In genomic region chr1:42923924-42924323, GRCm38 (mm10) we compare ENCODE assay signal across 25 mouse cellular contexts. TPM values are rescaled to one million over a fixed set of nuclear protein-coding genes. Genes with fewer than 3 reads are reported as not detected.
A peak's percentile ranks its signal among the peaks of the same experiment; 100 is the strongest.
DNase-seq lines count a peak whose midpoint lies in the region; ATAC-seq and TF ChIP-seq lines count a peak whose summit lies in the region.
"Had no signal": no experiment of that assay in that cellular context is flagged by ENCODE, and none has a peak within 500 bp of the region (broad histone marks: within the 10 kb centered on the region; RNA-seq: fewer than 3 reads in every experiment).

No protein-coding gene starts in this region.

- 53% methylated on average over 5 of the region's 5 CpGs for WGBS in hindbrain, embryonic 11.5 days
- 39% methylated on average over 5 of the region's 5 CpGs for WGBS in hindbrain, embryonic 13.5 days
- WGBS in forebrain, postnatal 0 days, result 18% methylated on average over 5 of the region's 5 CpGs
- WGBS in midbrain, embryonic 16.5 days, result 17% methylated on average over 5 of the region's 5 CpGs

- H3K4me1 ChIP-seq in hindbrain, embryonic 11.5 days (replicated peaks; ENCODE audit: control insufficient read depth, insufficient read depth, low read length), result no peaks in the 10 kb centered on the region
- H3K4me1 ChIP-seq in hindbrain, embryonic 13.5 days (replicated peaks), result peaks cover 6% of the 10 kb centered on the region; the same call in 1 of the 2 replicates
- no peaks in the 10 kb centered on the region for H3K4me1 ChIP-seq in forebrain, postnatal 0 days (ENCODE audit: insufficient read depth)
- peaks cover 7% of the 10 kb centered on the region for H3K4me1 ChIP-seq in midbrain, embryonic 16.5 days (ENCODE audit: control insufficient read depth, insufficient read depth, low read length)
- H3K4me1 ChIP-seq: heart, embryonic 15.5 days had no signal

- H3K4me2 ChIP-seq in hindbrain, embryonic 11.5 days (replicated peaks; ENCODE audit: low read depth, low read length), result no peak overlapping the region
- no peak overlapping the region for H3K4me2 ChIP-seq in hindbrain, embryonic 13.5 days
- no peak overlapping the region for H3K4me2 ChIP-seq in forebrain, postnatal 0 days (ENCODE audit: low read depth)
- H3K4me2 ChIP-seq in midbrain, embryonic 16.5 days (ENCODE audit: low read length), result no peak overlapping the region
- H3K4me2 ChIP-seq: embryonic facial prominence, embryonic 13.5 days; heart, embryonic 15.5 days had no signal

- no peaks in the 10 kb centered on the region for H3K9me3 ChIP-seq in hindbrain, embryonic 11.5 days (ENCODE audit: control insufficient read depth, low read length)
- no peaks in the 10 kb centered on the region for H3K9me3 ChIP-seq in hindbrain, embryonic 13.5 days
- no peaks in the 10 kb centered on the region for H3K9me3 ChIP-seq in forebrain, postnatal 0 days (ENCODE audit: low read length)
- H3K9me3 ChIP-seq in midbrain, embryonic 16.5 days (replicated peaks; ENCODE audit: control insufficient read depth, low read length, poor library complexity, severe bottlenecking), result no peaks in the 10 kb centered on the region
- H3K9me3 ChIP-seq: embryonic facial prominence, embryonic 13.5 days; heart, embryonic 15.5 days had no signal

- DNase-seq in adrenal gland, postnatal 14 days, result peak; percentile 15
- DNase-seq in adrenal gland, adult 2 months, result no peak
- DNase-seq in hindbrain, embryonic 11.5 days (ENCODE audit: low spot score), result peak; percentile 13
- peak; percentile 29 for DNase-seq in forebrain, postnatal 0 days
- DNase-seq in spleen, postnatal 10 days (ENCODE audit: low spot score in 2 of 2), result no peak
- no peak for DNase-seq in urinary bladder, postnatal 14 days (ENCODE audit: low spot score)
- DNase-seq: adrenal gland, postnatal 10 days; cerebellum, adult 11 months; cerebellum, postnatal 36 days; embryo, embryonic 11 days; heart, postnatal 36 days; kidney, adult 8-10 months; kidney, postnatal 10 days; left cerebral cortex, postnatal 4 days; liver; thymus, postnatal 25 days had no signal

- H3K27ac ChIP-seq in hindbrain, embryonic 11.5 days (ENCODE audit: low read depth, low read length), result no peak overlapping the region
- no peak overlapping the region for H3K27ac ChIP-seq in hindbrain, embryonic 13.5 days
- 0 out of 2 replicates have a peak overlapping the region, but pooled peaks have one; percentile 3 for H3K27ac ChIP-seq in forebrain, postnatal 0 days (ENCODE audit: low read depth, low read length)
- peak overlapping the region; percentile 39; the same call in 1 of the 2 replicates for H3K27ac ChIP-seq in midbrain, embryonic 16.5 days (ENCODE audit: low read length)
- H3K27ac ChIP-seq: embryonic facial prominence, embryonic 13.5 days; heart, embryonic 15.5 days; left cerebral cortex, adult 2 months; macrophage had no signal

- no peaks in the 10 kb centered on the region for H3K27me3 ChIP-seq in hindbrain, embryonic 11.5 days (ENCODE audit: control insufficient read depth, insufficient read depth, low read length)
- H3K27me3 ChIP-seq in hindbrain, embryonic 13.5 days, result no peaks in the 10 kb centered on the region
- H3K27me3 ChIP-seq in forebrain, postnatal 0 days (ENCODE audit: insufficient read depth, low read length), result no peaks in the 10 kb centered on the region
- H3K27me3 ChIP-seq in midbrain, embryonic 16.5 days (ENCODE audit: control insufficient read depth, insufficient read depth, low read depth, low read length), result no peaks in the 10 kb centered on the region
- H3K27me3 ChIP-seq: embryonic facial prominence, embryonic 13.5 days; heart, embryonic 15.5 days had no signal

- ATAC-seq in hindbrain, embryonic 11.5 days (ENCODE audit: low FRiP score), result no peak
- no peak for ATAC-seq in hindbrain, embryonic 13.5 days (ENCODE audit: low FRiP score)
- peak; percentile 78 for ATAC-seq in forebrain, postnatal 0 days
- ATAC-seq in midbrain, embryonic 16.5 days, result 0 out of 2 replicates have a peak, but pooled peaks have one; percentile 71
- ATAC-seq: activated CD4-positive, CD25-positive, alpha-beta regulatory T cell, adult 4 months had no signal

- no peaks in the 10 kb centered on the region for H3K36me3 ChIP-seq in hindbrain, embryonic 11.5 days (ENCODE audit: control insufficient read depth, insufficient read depth, low read length)
- no peaks in the 10 kb centered on the region for H3K36me3 ChIP-seq in hindbrain, embryonic 13.5 days
- no peaks in the 10 kb centered on the region for H3K36me3 ChIP-seq in forebrain, postnatal 0 days (ENCODE audit: insufficient read depth)
- H3K36me3 ChIP-seq in midbrain, embryonic 16.5 days (ENCODE audit: control insufficient read depth, insufficient read depth, low read length), result no peaks in the 10 kb centered on the region
- H3K36me3 ChIP-seq: embryonic facial prominence, embryonic 13.5 days; heart, embryonic 15.5 days had no signal

- no peak for TF ChIP-seq CTCF in forebrain, postnatal 0 days (IDR thresholded peaks at IDR 0.05; ENCODE audit: low read depth)

- no peak overlapping the region for H3K4me3 ChIP-seq in hindbrain, embryonic 11.5 days (ENCODE audit: low read depth, low read length)
- H3K4me3 ChIP-seq in hindbrain, embryonic 13.5 days, result no peak overlapping the region
- no peak overlapping the region for H3K4me3 ChIP-seq in forebrain, postnatal 0 days (ENCODE audit: low read depth, low read length)
- no peak overlapping the region for H3K4me3 ChIP-seq in midbrain, embryonic 16.5 days (ENCODE audit: low read depth, low read length)
- H3K4me3 ChIP-seq: embryonic facial prominence, embryonic 13.5 days; erythroblast, embryonic 14.5 days; heart, embryonic 15.5 days; left cerebral cortex, adult 2 months had no signal

- H3K9ac ChIP-seq in hindbrain, embryonic 11.5 days (ENCODE audit: low read depth, low read length), result no peak overlapping the region
- H3K9ac ChIP-seq in hindbrain, embryonic 13.5 days, result no peak overlapping the region
- no peak overlapping the region for H3K9ac ChIP-seq in forebrain, postnatal 0 days
- no peak overlapping the region for H3K9ac ChIP-seq in midbrain, embryonic 16.5 days (ENCODE audit: low read depth, low read length)
- H3K9ac ChIP-seq: embryonic facial prominence, embryonic 13.5 days; heart, embryonic 15.5 days had no signal

RNA-seq across cellular contexts. Expression of gene Gpr45, which starts 28.7 kb away (rescaled TPM):
- 2.2 and 3.0 TPM in 2 replicates for total RNA-seq in adrenal gland, postnatal 14 days (2021)
- total RNA-seq in adrenal gland, adult 2 months (2021), result 1 to 10 TPM; 1.3 to 5.3 TPM
- 1.0 and 1.8 TPM in 2 replicates for polyA plus RNA-seq in adrenal gland, adult 2 months (2012; rRNA removed)
- 15.2 and 15.7 TPM in 2 replicates for polyA plus RNA-seq in hindbrain, embryonic 11.5 days (2014; fragmentation: Nextera tagmentation; extraction: Ambion mirVana)
- polyA plus RNA-seq in hindbrain, embryonic 13.5 days (2015; fragmentation: Nextera tagmentation; extraction: Ambion mirVana), result 16.6 and 16.8 TPM in 2 replicates
- total RNA-seq in forebrain, postnatal 0 days (2014; rRNA removed), result 21.0 and 21.1 TPM in 2 replicates
- 16.3 and 16.4 TPM in 2 replicates for polyA plus RNA-seq in forebrain, postnatal 0 days (2015; fragmentation: Nextera tagmentation; extraction: Ambion mirVana)
- polyA plus RNA-seq in midbrain, embryonic 16.5 days (2015; fragmentation: Nextera tagmentation; extraction: Ambion mirVana), result 15.0 and 16.6 TPM in 2 replicates
- total RNA-seq: gastrocnemius, adult 8-10 months had no signal
- polyA plus RNA-seq: erythroblast, embryonic 14.5 days; macrophage had no signal

Comparison
In these comparisons a context has a peak if more than half of its experiments do, and no peak if none do; other contexts are left out.
1. DNase-seq: peak in adrenal gland, postnatal 14 days (single experiment), hindbrain, embryonic 11.5 days (single experiment) and forebrain, postnatal 0 days (single experiment); none in adrenal gland, adult 2 months (single experiment), spleen, postnatal 10 days (0 of 2) and urinary bladder, postnatal 14 days (single experiment).
2. ATAC-seq: peak in forebrain, postnatal 0 days (single experiment) and midbrain, embryonic 16.5 days (single experiment); none in hindbrain, embryonic 11.5 days (single experiment) and hindbrain, embryonic 13.5 days (single experiment).
3. H3K27ac ChIP-seq: peak in forebrain, postnatal 0 days (single experiment) and midbrain, embryonic 16.5 days (single experiment); none in hindbrain, embryonic 11.5 days (single experiment) and hindbrain, embryonic 13.5 days (single experiment).